Mouse (Mus musculus): ENCODE measurements around the gene Klra3. TPM values are rescaled to one million over a fixed set of nuclear protein-coding genes. Genes with fewer than 3 reads are reported as not detected.

Klra3 gene
- not detected for total RNA-seq (2023)

GRCm38 (mm10) chr6:130337411-130337810 lies at the start of gene Klra3:
TSS of gene Klra3 (minus strand) at chr6:130337574.

GRCm38 (mm10) chr6:130386750-130387149 lies 49.4 kb upstream of the Klra3 start, which contains the start of gene Klra1:
TSS of gene Klra1 (minus strand) at chr6:130386874.

GRCm38 (mm10) chr6:130281828-130282227 lies 55.5 kb downstream of the Klra3 start, which contains the start of gene Klra10:
TSS of gene Klra10 (minus strand) at chr6:130281928.

Other genes with a start within 250 kb of the Klra3 start
- gene Klra8, start 207.7 kb downstream of the Klra3 start, total RNA-seq (2023): 1.8 TPM
- not detected for gene Klra9, start 144.5 kb downstream of the Klra3 start, total RNA-seq (2023)
- gene Klra7, start 104.3 kb downstream of the Klra3 start, total RNA-seq (2023): 0.73 TPM
- not detected for gene Klra10, start 55.6 kb downstream of the Klra3 start, total RNA-seq (2023)
- gene Klra1, start 49.3 kb upstream of the Klra3 start, total RNA-seq (2023): 0.52 TPM